18 mouse cellular contexts compared by ENCODE assay signal in genomic region chr16:50000805-50001204, GRCm38 (mm10).
"Had no signal": no experiment of that assay in that cellular context is flagged by ENCODE, and none has a peak within 500 bp of the region (broad histone marks: within the 10 kb centered on the region; RNA-seq: fewer than 3 reads in every experiment).

No protein-coding gene starts in this region.

- H3K27me3 ChIP-seq: limb, embryonic 13.5 days; liver, embryonic 15.5 days; midbrain, embryonic 12.5 days; neural tube, embryonic 15.5 days had no signal

- H3K9ac ChIP-seq: limb, embryonic 13.5 days; liver, embryonic 15.5 days; lung, embryonic 14.5 days; midbrain, embryonic 12.5 days; neural tube, embryonic 15.5 days had no signal

- DNase-seq: kidney, postnatal 4 days; left cerebral cortex, postnatal 4 days; lung, embryonic 14.5 days; lung, postnatal 10 days; lung, postnatal 4 days; right cerebral cortex, adult 18-20 months; right cerebral cortex, postnatal 25 days; thymus, adult 18-20 months; thymus, postnatal 14 days had no signal

- H3K27ac ChIP-seq: layer of hippocampus, adult 2 months; limb, embryonic 13.5 days; liver, embryonic 15.5 days; midbrain, embryonic 12.5 days; neural tube, embryonic 15.5 days had no signal

- H3K4me2 ChIP-seq: limb, embryonic 13.5 days; liver, embryonic 11.5 days; liver, embryonic 15.5 days; lung, embryonic 14.5 days; midbrain, embryonic 12.5 days; neural tube, embryonic 15.5 days had no signal

- H3K9me3 ChIP-seq: limb, embryonic 13.5 days; liver, embryonic 15.5 days; midbrain, embryonic 12.5 days; neural tube, embryonic 15.5 days had no signal

- H3K36me3 ChIP-seq: limb, embryonic 13.5 days; liver, embryonic 15.5 days; midbrain, embryonic 12.5 days; neural tube, embryonic 15.5 days had no signal

- ATAC-seq: inflammation-experienced regulatory T-cells, adult 6 months; intestine, postnatal 0 days had no signal

- H3K4me1 ChIP-seq: limb, embryonic 13.5 days; liver, embryonic 15.5 days; neural tube, embryonic 15.5 days had no signal

- H3K4me3 ChIP-seq: layer of hippocampus, adult 2 months; limb, embryonic 13.5 days; liver, embryonic 15.5 days; midbrain, embryonic 12.5 days; myocyte; neural tube, embryonic 15.5 days had no signal
